Mouse (Mus musculus) ES-Bruce4 (cell line): ENCODE measurements around the gene Castor2.

Experiments used
- CTCF ChIP-seq: IDR thresholded peaks from one replicate; pipeline ENCODE4 v1.8.1; 2011; ENCODE audit warnings: low read depth, low read length
- EP300 ChIP-seq: IDR thresholded peaks from 2 replicates; pipeline ENCODE4 v1.6.1; 2011; ENCODE audit warnings: low read depth, low read length; ENCODE audit not compliant: insufficient read depth
- POLR2A ChIP-seq: IDR thresholded peaks from one replicate; pipeline ENCODE4 v1.8.1; 2011; ENCODE audit warnings: low read length; ENCODE audit not compliant: insufficient read depth

GRCm38 (mm10) chr5:134073512-134074041 is 25.9 kb upstream of the Castor2 start:
- no peak for TF ChIP-seq CTCF
- TF ChIP-seq EP300: no peak
- TF ChIP-seq POLR2A: no peak
